Mouse (Mus musculus): ENCODE measurements around the gene Zfp239.

- TF ChIP-seq GATA1 (IDR thresholded peaks at IDR 0.05; ENCODE audit: borderline replicate concordance, low read length) (no peak), FLI1 (IDR thresholded peaks at IDR 0.05; ENCODE audit: low read length) (no peak)
Observed at GRCm38 (mm10) chr6:117888032-117888431, 26.1 kb downstream of the Zfp239 start.
